Mouse (Mus musculus) forebrain, embryonic 13.5 days (tissue): ENCODE measurements at regions not wholly inside any gene's neighbourhood (a gene's known extent, or its start where the extent isn't known, plus 50 kb on each side); places are given as distances from the start of the nearest gene placed in this dataset.

Source experiments
- ATAC-seq: fragments of 200-750 bp; cut with Nextera tagmentation; 2 replicates; pipeline ENCODE4 v1.8.0; 2017
- H3K27ac ChIP-seq: fragments of 300-500 bp; sonication (generic); 2 replicates; pipeline ENCODE4 v1.5.1; 2015; ENCODE audit warnings: inconsistent platforms, mild to moderate bottlenecking, moderate library complexity
- H3K27me3 ChIP-seq: fragments of 300-500 bp; sonication (generic); 2 replicates; pipeline ENCODE4 v1.6.1; 2015; ENCODE audit warnings: mild to moderate bottlenecking, inconsistent platforms
- H3K36me3 ChIP-seq: fragments of 300-500 bp; sonication (generic); 2 replicates; pipeline ENCODE4 v1.6.1; 2015; ENCODE audit warnings: mild to moderate bottlenecking, inconsistent platforms; ENCODE audit not compliant: poor library complexity, severe bottlenecking
- H3K4me1 ChIP-seq: fragments of 300-500 bp; sonication (generic); 2 replicates; pipeline ENCODE4 v1.6.1; 2015; ENCODE audit warnings: inconsistent platforms
- H3K4me2 ChIP-seq: fragments of 300-500 bp; sonication (generic); 2 replicates; pipeline ENCODE4 v1.6.1; 2015; ENCODE audit warnings: inconsistent platforms, mild to moderate bottlenecking, moderate library complexity
- H3K4me3 ChIP-seq: fragments of 300-500 bp; sonication (generic); 2 replicates; pipeline ENCODE4 v1.5.1; 2015; ENCODE audit warnings: mild to moderate bottlenecking, inconsistent platforms
- H3K9ac ChIP-seq: fragments of 300-500 bp; sonication (generic); 2 replicates; pipeline ENCODE4 v1.6.1; 2015; ENCODE audit warnings: mild to moderate bottlenecking, inconsistent platforms
- H3K9me3 ChIP-seq: fragments of 300-500 bp; sonication (generic); replicated peaks from 2 replicates; pipeline ENCODE4 v1.6.1; 2016; ENCODE audit warnings: inconsistent platforms
- WGBS: fragments of 180-500 bp; shearing (Covaris S2); methylation state at CpG from one replicate; pipeline ENCODE4 v1.1.7; 2015; 5-methylcytosine and 5-hydroxymethylcytosine counted together

GRCm38 (mm10) chr3:128723100-128723499, 476.6 kb upstream of the Pitx2 start:
- H3K4me2 ChIP-seq, result no peak overlapping the region
- no peak overlapping the region for H3K27ac ChIP-seq
- no peak for ATAC-seq
- 91% methylated on average over 6 of the region's 6 CpGs for WGBS
- H3K4me3 ChIP-seq, result no peak overlapping the region
- no peaks in the 10 kb centered on the region for H3K9me3 ChIP-seq
- H3K36me3 ChIP-seq, result no peaks in the 10 kb centered on the region
- no peaks in the 10 kb centered on the region for H3K27me3 ChIP-seq
- no peaks in the 10 kb centered on the region for H3K4me1 ChIP-seq
- H3K9ac ChIP-seq, result no peak overlapping the region

GRCm38 (mm10) chr3:128720276-128720675, 479.4 kb upstream of the Pitx2 start:
- WGBS, result 17% methylated on average over 5 of the region's 5 CpGs
- H3K27ac ChIP-seq, result no peak overlapping the region
- no peaks in the 10 kb centered on the region for H3K4me1 ChIP-seq
- ATAC-seq, result no peak
- H3K4me2 ChIP-seq, result no peak overlapping the region
- no peak overlapping the region for H3K9ac ChIP-seq
- no peaks in the 10 kb centered on the region for H3K27me3 ChIP-seq
- H3K36me3 ChIP-seq, result no peaks in the 10 kb centered on the region
- no peak overlapping the region for H3K4me3 ChIP-seq
- no peaks in the 10 kb centered on the region for H3K9me3 ChIP-seq

GRCm38 (mm10) chr3:128719226-128719625, 480.5 kb upstream of the Pitx2 start:
- Histone ChIP-seq H3K9me3 (no peaks in the 10 kb centered on the region), H3K36me3 (no peaks in the 10 kb centered on the region), H3K4me2 (no peak overlapping the region), H3K27ac (no peak overlapping the region), H3K9ac (no peak overlapping the region), H3K27me3 (no peaks in the 10 kb centered on the region), H3K4me3 (no peak overlapping the region), H3K4me1 (no peaks in the 10 kb centered on the region)
- 65% methylated on average over 7 of the region's 7 CpGs for WGBS
- ATAC-seq, result no peak

GRCm38 (mm10) chr3:128707270-128707669, 492.4 kb upstream of the Pitx2 start:
- Histone ChIP-seq H3K4me3 (no peak overlapping the region), H3K9ac (no peak overlapping the region), H3K27me3 (no peaks in the 10 kb centered on the region), H3K9me3 (no peaks in the 10 kb centered on the region), H3K36me3 (no peaks in the 10 kb centered on the region), H3K4me2 (no peak overlapping the region), H3K27ac (no peak overlapping the region), H3K4me1 (no peaks in the 10 kb centered on the region)
- ATAC-seq, result no peak
- WGBS, result 76% methylated on average over 3 of the region's 3 CpGs

- no peaks in the 10 kb centered on the region for H3K9me3 ChIP-seq
- ATAC-seq, result 0 out of 2 replicates have a peak, but pooled peaks have one; percentile 27
- H3K27me3 ChIP-seq, result no peaks in the 10 kb centered on the region
- H3K27ac ChIP-seq, result no peak overlapping the region
- H3K36me3 ChIP-seq, result no peaks in the 10 kb centered on the region
- H3K9ac ChIP-seq, result no peak overlapping the region
- 0 out of 2 replicates have a peak, but pooled peaks cover 5% of the 10 kb centered on the region for H3K4me1 ChIP-seq
- 77% methylated on average over 8 of the region's 8 CpGs for WGBS
- no peak overlapping the region for H3K4me3 ChIP-seq
- no peak overlapping the region for H3K4me2 ChIP-seq
Measured at GRCm38 (mm10) chr3:128668468-128669127, 531.1 kb upstream of the Pitx2 start.

- H3K9me3 ChIP-seq, result no peaks in the 10 kb centered on the region
- 0 out of 2 replicates have a peak, but pooled peaks cover 5% of the 10 kb centered on the region for H3K4me1 ChIP-seq
- H3K4me2 ChIP-seq, result no peak overlapping the region
- no peak for ATAC-seq
- H3K27ac ChIP-seq, result no peak overlapping the region
- no peaks in the 10 kb centered on the region for H3K36me3 ChIP-seq
- WGBS, result 74% methylated on average over 3 of the region's 3 CpGs
- H3K27me3 ChIP-seq, result no peaks in the 10 kb centered on the region
- no peak overlapping the region for H3K4me3 ChIP-seq
- no peak overlapping the region for H3K9ac ChIP-seq
Measured at GRCm38 (mm10) chr3:128665184-128665583, 534.5 kb upstream of the Pitx2 start.

- Histone ChIP-seq H3K4me1 (no peaks in the 10 kb centered on the region), H3K9me3 (no peaks in the 10 kb centered on the region), H3K9ac (no peak overlapping the region), H3K27me3 (no peaks in the 10 kb centered on the region), H3K4me3 (no peak overlapping the region), H3K4me2 (no peak overlapping the region), H3K27ac (no peak overlapping the region), H3K36me3 (no peaks in the 10 kb centered on the region)
- 85% methylated on average over 18 of the region's 18 CpGs for WGBS
- ATAC-seq, result peak; percentile 19; the same call in 1 of the 2 replicates
Measured at GRCm38 (mm10) chr3:128636960-128637755, 562.5 kb upstream of the Pitx2 start.

- no peak overlapping the region for H3K4me3 ChIP-seq
- H3K27ac ChIP-seq, result no peak overlapping the region
- no peaks in the 10 kb centered on the region for H3K4me1 ChIP-seq
- no peaks in the 10 kb centered on the region for H3K27me3 ChIP-seq
- 0 out of 2 replicates have a peak, but pooled peaks have one; percentile 19 for ATAC-seq
- H3K9ac ChIP-seq, result no peak overlapping the region
- WGBS, result 43% methylated on average over 1 of the region's 1 CpGs
- no peaks in the 10 kb centered on the region for H3K36me3 ChIP-seq
- no peak overlapping the region for H3K4me2 ChIP-seq
- H3K9me3 ChIP-seq, result no peaks in the 10 kb centered on the region
Measured at GRCm38 (mm10) chr3:128627696-128628095, 572.0 kb upstream of the Pitx2 start.

- no peak for ATAC-seq
Measured at GRCm38 (mm10) chr3:128616675-128617074, 583.0 kb upstream of the Pitx2 start.

GRCm38 (mm10) chr3:128613657-128614056, 586.0 kb upstream of the Pitx2 start:
- H3K9me3 ChIP-seq, result no peaks in the 10 kb centered on the region
- no peak overlapping the region for H3K4me2 ChIP-seq
- WGBS, result 90% methylated on average over 9 of the region's 9 CpGs
- no peak overlapping the region for H3K4me3 ChIP-seq
- H3K27me3 ChIP-seq, result no peaks in the 10 kb centered on the region
- ATAC-seq, result no peak
- no peaks in the 10 kb centered on the region for H3K4me1 ChIP-seq
- no peaks in the 10 kb centered on the region for H3K36me3 ChIP-seq
- no peak overlapping the region for H3K27ac ChIP-seq
- H3K9ac ChIP-seq, result no peak overlapping the region

More at GRCm38 (mm10) chr3:128616675-128617074, 583.0 kb upstream of the Pitx2 start:
- Histone ChIP-seq H3K4me1 (no peaks in the 10 kb centered on the region), H3K36me3 (no peaks in the 10 kb centered on the region), H3K27me3 (no peaks in the 10 kb centered on the region), H3K9me3 (no peaks in the 10 kb centered on the region), H3K9ac (no peak overlapping the region), H3K27ac (no peak overlapping the region), H3K4me3 (no peak overlapping the region), H3K4me2 (no peak overlapping the region)
- 84% methylated on average over 6 of the region's 6 CpGs for WGBS

GRCm38 (mm10) chr3:128610731-128611130, 588.9 kb upstream of the Pitx2 start:
- H3K27me3 ChIP-seq, result no peaks in the 10 kb centered on the region

GRCm38 (mm10) chr3:128608694-128609093, 591.0 kb upstream of the Pitx2 start:
- 88% methylated on average over 3 of the region's 3 CpGs for WGBS
- H3K27me3 ChIP-seq, result no peaks in the 10 kb centered on the region
- no peak for ATAC-seq

More at GRCm38 (mm10) chr3:128610731-128611130, 588.9 kb upstream of the Pitx2 start:
- no peaks in the 10 kb centered on the region for H3K4me1 ChIP-seq
- no peaks in the 10 kb centered on the region for H3K9me3 ChIP-seq
- ATAC-seq, result no peak
- H3K27ac ChIP-seq, result no peak overlapping the region
- H3K4me3 ChIP-seq, result no peak overlapping the region
- WGBS, result 87% methylated on average over 6 of the region's 6 CpGs
- H3K9ac ChIP-seq, result no peak overlapping the region
- no peak overlapping the region for H3K4me2 ChIP-seq
- no peaks in the 10 kb centered on the region for H3K36me3 ChIP-seq

More at GRCm38 (mm10) chr3:128608694-128609093, 591.0 kb upstream of the Pitx2 start:
- no peak overlapping the region for H3K27ac ChIP-seq
- H3K4me2 ChIP-seq, result no peak overlapping the region
- H3K9me3 ChIP-seq, result no peaks in the 10 kb centered on the region
- no peak overlapping the region for H3K9ac ChIP-seq
- no peaks in the 10 kb centered on the region for H3K4me1 ChIP-seq
- no peaks in the 10 kb centered on the region for H3K36me3 ChIP-seq
- H3K4me3 ChIP-seq, result no peak overlapping the region
